Mouse (Mus musculus): ENCODE measurements around the gene Trmt5. TPM values are rescaled to one million over a fixed set of nuclear protein-coding genes. Genes with fewer than 3 reads are reported as not detected.
A peak's percentile ranks its signal among the peaks of the same experiment; 100 is the strongest.

Gene Trmt5
- 13.1 and 16.1 TPM in 2 replicates for polyA plus RNA-seq (2012; rRNA removed)

DNA sequence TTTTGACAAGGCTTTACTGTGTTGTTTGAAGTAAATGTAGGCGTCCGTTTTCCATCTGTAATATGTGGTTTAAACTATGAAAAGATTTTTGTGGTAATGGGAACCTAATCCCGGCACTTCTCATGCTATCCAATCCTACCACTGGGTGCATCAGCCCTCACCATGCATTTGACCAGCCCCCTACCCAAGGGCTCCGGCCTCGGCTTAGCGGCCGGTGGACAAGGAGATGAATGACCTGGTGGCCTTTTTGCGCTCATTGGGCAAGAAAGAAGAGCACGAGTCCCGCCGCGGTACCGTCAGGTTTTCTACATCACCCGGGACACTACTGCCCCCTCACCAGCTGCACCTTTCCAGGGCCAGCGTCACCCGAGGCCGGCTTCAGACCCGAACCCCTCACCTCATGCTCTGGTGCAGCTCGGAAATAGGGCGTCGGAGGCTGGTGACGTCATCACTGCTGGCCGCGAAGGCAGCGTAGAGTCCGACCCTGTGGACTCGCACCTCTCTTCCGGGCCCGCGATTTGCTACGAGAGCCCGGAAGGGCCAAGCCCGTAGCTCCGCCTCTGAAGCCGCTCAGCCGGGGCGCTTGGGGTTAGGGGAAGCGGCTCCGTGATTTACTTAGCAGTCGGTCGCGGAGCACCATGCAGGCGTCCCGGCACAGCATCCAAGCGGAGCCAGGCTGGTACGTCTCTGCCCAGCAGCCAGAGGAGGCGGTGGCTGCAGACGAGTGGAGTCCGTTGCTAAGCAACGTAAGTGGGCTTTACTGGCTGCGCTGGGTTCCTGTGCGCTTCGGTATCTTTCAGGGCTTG, at the start of gene Trmt5, which contains the start of gene Slc38a6:
Trmt5 (minus strand) TSS at position 424 of the 806 bp plus-strand sequence.
Slc38a6 (plus strand) TSS at position 493 of the 806 bp plus-strand sequence.
- no peak for TF ChIP-seq CTCF (IDR thresholded peaks at IDR 0.05; ENCODE audit: borderline replicate concordance, extremely low read depth, insufficient read depth, insufficient read length)
- 0 out of 2 replicates have a peak, but pooled peaks have one; percentile 6 for TF ChIP-seq POLR2A (IDR thresholded peaks at IDR 0.05; ENCODE audit: borderline replicate concordance, extremely low read depth, insufficient read depth, insufficient read length, poor library complexity, severe bottlenecking)
- DNase-seq (ENCODE audit: low read depth): peak; percentile 97

DNA sequence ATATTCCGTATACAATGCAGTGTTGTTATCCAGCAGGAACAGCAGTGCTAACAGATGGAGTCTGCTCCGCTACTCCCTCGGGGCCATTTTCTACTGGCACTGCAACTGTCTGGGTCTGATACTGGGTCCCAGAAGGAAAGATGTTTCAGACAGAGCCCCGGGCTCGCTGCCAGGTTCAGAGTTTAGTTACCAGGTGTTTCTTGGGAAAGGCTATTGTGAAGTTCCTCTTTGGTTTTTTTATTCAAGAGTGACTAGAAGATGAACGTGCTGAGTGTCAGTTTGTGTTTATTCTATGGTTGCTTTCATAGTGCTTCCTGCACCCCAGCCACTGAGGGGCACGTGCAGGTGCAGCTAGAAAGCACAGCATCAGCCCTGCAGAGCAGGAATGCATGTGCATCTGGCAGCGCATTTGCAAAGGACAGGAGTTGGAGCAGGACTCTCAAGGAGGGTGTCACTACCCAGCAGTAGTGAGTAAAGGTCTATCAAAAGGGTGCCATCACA, 47.6 kb upstream of the Trmt5 start:
- DNase-seq (ENCODE audit: low read depth): peak; percentile 84
- TF ChIP-seq POLR2A (IDR thresholded peaks at IDR 0.05; ENCODE audit: borderline replicate concordance, extremely low read depth, insufficient read depth, insufficient read length, poor library complexity, severe bottlenecking) (no peak), CTCF (IDR thresholded peaks at IDR 0.05; ENCODE audit: borderline replicate concordance, extremely low read depth, insufficient read depth, insufficient read length) (no peak)

DNA sequence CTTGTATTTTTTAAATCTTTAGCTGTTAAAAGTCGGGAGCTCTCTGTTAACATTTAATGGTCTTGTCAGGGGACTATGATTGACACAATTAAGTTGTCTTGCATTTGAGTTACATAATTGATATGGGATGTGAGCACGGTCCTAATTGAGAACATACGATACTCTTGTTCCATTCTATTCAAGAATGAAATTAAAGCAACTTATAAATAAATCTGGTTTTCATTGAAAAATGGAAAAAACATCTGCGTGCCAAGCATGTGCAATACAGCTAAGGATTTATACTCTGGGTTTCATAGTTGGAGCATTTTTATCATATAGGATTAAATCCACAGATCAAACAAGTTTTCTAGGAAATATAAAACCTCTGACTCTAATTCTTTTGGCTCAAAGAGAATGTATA, 46.2 kb upstream of the Trmt5 start:
- DNase-seq (ENCODE audit: low read depth): no peak
- TF ChIP-seq CTCF (IDR thresholded peaks at IDR 0.05; ENCODE audit: borderline replicate concordance, extremely low read depth, insufficient read depth, insufficient read length) (no peak), POLR2A (IDR thresholded peaks at IDR 0.05; ENCODE audit: borderline replicate concordance, extremely low read depth, insufficient read depth, insufficient read length, poor library complexity, severe bottlenecking) (no peak)

DNA sequence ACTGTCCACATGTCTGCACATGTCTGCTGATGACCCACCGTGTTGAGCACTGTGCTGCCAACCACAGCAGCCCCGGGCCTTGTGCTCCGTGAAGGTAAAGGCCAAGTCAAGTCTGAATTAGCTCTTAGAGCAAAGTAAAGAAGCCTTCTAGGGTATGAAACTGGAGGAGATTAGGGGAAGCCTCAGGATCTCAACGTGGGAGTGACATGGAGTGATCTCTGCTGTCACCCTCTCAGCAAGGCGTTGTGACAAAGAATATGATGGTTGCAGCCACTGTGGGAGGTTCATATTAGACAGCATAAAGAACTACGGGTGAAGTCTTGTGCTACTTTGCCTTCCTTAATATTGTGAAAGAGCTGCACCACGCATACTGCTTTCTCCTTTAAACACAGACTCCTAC, 43.7 kb upstream of the Trmt5 start:
- DNase-seq (ENCODE audit: low read depth): no peak
- TF ChIP-seq POLR2A (IDR thresholded peaks at IDR 0.05; ENCODE audit: borderline replicate concordance, extremely low read depth, insufficient read depth, insufficient read length, poor library complexity, severe bottlenecking) (no peak), CTCF (IDR thresholded peaks at IDR 0.05; ENCODE audit: borderline replicate concordance, extremely low read depth, insufficient read depth, insufficient read length) (no peak)

DNA sequence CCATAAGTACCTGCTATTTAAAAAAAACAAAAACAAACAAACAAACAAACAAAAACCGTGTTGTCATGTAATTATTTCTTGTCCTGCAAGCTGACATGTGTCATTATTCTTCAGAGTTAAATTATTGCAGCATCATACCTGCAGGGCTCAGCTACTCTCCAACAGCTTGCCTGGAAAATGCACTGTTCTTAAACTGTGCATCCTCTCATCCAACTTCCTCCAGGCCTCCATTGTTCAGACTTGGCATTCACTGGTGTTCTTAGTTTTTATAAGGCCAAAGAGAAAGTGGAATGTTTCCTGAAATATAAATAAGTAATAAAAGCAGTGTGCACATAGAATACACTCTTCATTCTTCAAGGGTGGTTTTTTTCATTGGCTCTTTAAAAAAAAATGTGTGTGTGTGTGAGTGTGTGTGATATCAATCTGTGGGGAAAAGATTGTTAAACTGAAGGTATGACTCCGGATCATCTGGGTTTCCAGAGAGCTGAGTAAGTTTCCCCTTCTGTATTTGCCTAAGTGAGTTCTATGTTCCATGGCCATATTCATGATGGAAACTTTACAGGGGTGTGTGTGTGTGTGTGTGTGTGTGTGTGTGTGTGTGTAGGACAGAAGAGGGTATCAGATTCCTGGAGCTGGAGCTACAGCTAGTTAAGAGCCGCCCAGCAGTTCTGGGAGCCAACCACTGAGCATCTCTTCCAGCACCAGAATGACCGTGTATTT, 42.1 kb upstream of the Trmt5 start:
- no peak for DNase-seq (ENCODE audit: low read depth)
- TF ChIP-seq CTCF (IDR thresholded peaks at IDR 0.05; ENCODE audit: borderline replicate concordance, extremely low read depth, insufficient read depth, insufficient read length): no peak
- no peak for TF ChIP-seq POLR2A (IDR thresholded peaks at IDR 0.05; ENCODE audit: borderline replicate concordance, extremely low read depth, insufficient read depth, insufficient read length, poor library complexity, severe bottlenecking)

DNA sequence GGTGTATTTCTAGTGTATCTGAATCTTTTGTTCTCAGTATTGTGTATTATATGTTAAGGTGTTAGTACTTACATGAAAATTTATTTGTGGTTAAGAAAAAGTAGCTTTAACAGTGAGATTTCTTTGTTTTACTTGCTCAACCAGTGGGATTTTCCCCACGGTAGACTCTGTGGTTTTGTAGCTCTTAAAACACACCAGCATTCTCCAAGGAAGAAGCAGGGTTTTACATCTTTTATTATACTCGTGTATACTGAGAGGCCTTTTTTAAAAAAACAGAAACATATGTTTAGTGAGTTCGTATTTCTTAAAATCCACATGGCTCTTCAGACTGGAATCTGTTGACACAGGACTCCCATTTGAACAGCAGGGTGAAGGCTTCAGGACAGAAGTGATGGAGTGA, 40.9 kb upstream of the Trmt5 start:
- no peak for DNase-seq (ENCODE audit: low read depth)
- TF ChIP-seq CTCF (IDR thresholded peaks at IDR 0.05; ENCODE audit: borderline replicate concordance, extremely low read depth, insufficient read depth, insufficient read length): no peak
- TF ChIP-seq POLR2A (IDR thresholded peaks at IDR 0.05; ENCODE audit: borderline replicate concordance, extremely low read depth, insufficient read depth, insufficient read length, poor library complexity, severe bottlenecking): no peak

DNA sequence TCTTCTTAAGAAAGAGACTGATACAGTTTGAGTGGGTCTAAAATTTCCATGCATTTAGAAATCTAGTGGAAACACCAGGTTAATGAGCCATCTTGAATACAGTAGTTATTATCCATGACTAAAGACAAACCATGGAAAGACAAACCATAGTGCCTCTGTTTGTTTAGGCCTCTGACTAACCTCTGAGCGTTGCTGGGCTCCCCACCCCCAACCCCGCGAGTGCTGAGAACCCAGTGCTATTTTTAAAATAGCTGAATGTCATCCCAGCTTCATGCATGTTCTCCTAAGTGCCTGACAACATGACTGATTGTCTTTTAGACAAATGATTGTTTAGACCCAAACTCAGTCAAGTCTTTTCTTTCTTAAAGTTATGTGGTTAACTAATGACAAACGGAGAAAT, 39.1 kb upstream of the Trmt5 start:
- DNase-seq (ENCODE audit: low read depth): no peak
- no peak for TF ChIP-seq CTCF (IDR thresholded peaks at IDR 0.05; ENCODE audit: borderline replicate concordance, extremely low read depth, insufficient read depth, insufficient read length)
- TF ChIP-seq POLR2A (IDR thresholded peaks at IDR 0.05; ENCODE audit: borderline replicate concordance, extremely low read depth, insufficient read depth, insufficient read length, poor library complexity, severe bottlenecking): no peak

DNA sequence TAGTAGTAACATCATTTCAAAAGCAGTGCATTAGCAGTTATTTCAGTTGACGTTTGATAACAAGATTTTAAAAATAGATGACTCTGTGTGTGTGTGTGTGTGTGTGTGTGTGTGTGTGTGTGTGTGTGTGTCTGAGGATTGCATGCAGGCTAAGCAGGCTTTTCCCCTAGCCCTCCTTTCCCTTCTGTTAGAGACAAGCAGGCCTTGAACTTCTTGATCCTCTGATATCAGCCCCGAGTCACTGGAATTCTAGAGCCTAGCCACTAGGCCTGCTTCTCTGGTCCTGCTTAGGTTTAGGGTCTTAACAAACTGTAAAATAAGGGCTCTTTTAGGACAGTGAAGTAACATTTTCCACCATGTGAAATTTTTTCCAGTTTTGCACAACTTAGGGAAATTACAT, 38.7 kb upstream of the Trmt5 start:
- TF ChIP-seq CTCF (IDR thresholded peaks at IDR 0.05; ENCODE audit: borderline replicate concordance, extremely low read depth, insufficient read depth, insufficient read length) (no peak), POLR2A (IDR thresholded peaks at IDR 0.05; ENCODE audit: borderline replicate concordance, extremely low read depth, insufficient read depth, insufficient read length, poor library complexity, severe bottlenecking) (no peak)
- DNase-seq (ENCODE audit: low read depth): no peak

DNA sequence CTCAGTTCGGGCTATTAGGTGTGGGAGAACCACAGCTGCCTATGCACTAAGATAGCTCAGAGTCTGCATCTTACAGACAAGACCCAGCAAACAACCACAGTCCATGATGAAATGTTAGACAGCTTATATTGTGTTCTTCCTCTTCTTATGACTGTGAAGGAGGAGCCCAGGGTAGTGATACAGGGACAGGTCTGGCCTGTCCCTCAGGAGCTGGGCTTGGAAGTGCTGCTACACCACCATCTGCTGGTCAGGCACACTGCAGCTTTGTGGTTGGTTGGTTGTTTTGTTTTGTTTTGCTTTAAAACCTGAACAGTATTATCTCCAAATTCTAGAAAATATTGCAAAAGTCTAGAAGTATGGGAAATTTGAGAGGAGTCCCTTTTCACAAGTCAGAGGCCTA, 38.2 kb upstream of the Trmt5 start:
- no peak for DNase-seq (ENCODE audit: low read depth)
- TF ChIP-seq POLR2A (IDR thresholded peaks at IDR 0.05; ENCODE audit: borderline replicate concordance, extremely low read depth, insufficient read depth, insufficient read length, poor library complexity, severe bottlenecking): no peak
- TF ChIP-seq CTCF (IDR thresholded peaks at IDR 0.05; ENCODE audit: borderline replicate concordance, extremely low read depth, insufficient read depth, insufficient read length): peak; percentile 27; the same call in 1 of the 2 replicates

DNA sequence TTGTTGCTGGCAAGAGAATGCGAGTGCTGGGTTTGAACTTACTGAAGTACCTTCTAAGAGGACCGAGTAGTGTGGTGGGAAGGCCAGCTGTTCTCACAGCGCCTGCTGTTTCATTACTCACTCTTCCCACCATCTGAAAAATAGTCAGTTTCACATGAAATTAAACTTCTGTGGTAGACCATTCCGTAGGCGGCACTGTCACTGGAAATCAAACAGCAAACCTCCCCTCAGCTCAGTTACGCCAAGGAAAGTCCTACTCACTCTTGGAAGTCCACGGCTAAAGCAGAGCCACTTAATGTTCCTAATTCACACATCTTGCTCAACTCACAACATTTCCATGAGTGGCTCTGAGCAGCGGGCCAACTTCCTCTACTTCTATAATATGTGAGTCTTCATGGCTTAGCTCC, 37.7 kb upstream of the Trmt5 start:
- TF ChIP-seq POLR2A (IDR thresholded peaks at IDR 0.05; ENCODE audit: borderline replicate concordance, extremely low read depth, insufficient read depth, insufficient read length, poor library complexity, severe bottlenecking) (no peak), CTCF (IDR thresholded peaks at IDR 0.05; ENCODE audit: borderline replicate concordance, extremely low read depth, insufficient read depth, insufficient read length) (no peak)
- no peak for DNase-seq (ENCODE audit: low read depth)

Data from brain, embryonic 14.5 days (tissue).